Mouse (Mus musculus): ENCODE measurements around the gene Cops7b.
"Not testable (repeated sequence)": the region's sequence is repeated elsewhere in the genome, so short reads cannot be mapped to it uniquely, and the experiment has no call there.

Gene Cops7b

DNA sequence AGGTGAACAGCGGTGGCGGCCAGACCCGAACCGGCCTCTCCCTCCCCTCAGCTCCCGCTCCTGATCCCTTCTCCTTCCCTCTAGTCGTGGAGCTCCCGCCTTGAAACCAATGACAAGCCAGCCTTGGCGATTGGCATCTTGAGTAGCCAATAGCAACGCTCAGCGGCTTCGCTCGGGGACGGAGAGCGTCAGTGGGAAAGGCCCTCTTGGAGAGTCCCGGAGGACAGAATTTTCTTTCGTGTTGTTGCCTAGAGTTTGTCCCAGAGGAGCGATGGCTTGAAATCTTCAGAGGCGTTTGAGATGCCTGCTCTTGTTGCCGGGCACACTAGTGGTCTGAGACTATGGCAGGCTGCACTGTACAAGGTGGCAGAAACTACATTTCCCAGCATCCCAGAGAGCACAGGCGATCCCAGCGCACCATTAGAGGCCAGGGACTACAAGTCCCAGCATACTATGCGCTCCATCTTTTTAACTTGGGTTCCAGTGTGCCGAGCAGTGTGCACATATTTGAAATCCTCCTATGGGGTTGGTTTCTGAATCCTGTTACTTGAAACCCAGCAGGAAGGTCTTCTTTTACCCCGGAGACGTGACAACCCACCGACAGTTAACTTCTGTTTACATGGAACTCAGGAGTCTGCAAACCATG lies at the start of gene Cops7b, which contains the start of gene Pde6d:
Gene Cops7b, plus strand, starts transcription at position 454 of the 646 bp plus-strand sequence.
Gene Pde6d, minus strand, starts transcription at position 179 of the 646 bp plus-strand sequence.
- peak; percentile 87 for DNase-seq (ENCODE audit: low spot score)

DNA sequence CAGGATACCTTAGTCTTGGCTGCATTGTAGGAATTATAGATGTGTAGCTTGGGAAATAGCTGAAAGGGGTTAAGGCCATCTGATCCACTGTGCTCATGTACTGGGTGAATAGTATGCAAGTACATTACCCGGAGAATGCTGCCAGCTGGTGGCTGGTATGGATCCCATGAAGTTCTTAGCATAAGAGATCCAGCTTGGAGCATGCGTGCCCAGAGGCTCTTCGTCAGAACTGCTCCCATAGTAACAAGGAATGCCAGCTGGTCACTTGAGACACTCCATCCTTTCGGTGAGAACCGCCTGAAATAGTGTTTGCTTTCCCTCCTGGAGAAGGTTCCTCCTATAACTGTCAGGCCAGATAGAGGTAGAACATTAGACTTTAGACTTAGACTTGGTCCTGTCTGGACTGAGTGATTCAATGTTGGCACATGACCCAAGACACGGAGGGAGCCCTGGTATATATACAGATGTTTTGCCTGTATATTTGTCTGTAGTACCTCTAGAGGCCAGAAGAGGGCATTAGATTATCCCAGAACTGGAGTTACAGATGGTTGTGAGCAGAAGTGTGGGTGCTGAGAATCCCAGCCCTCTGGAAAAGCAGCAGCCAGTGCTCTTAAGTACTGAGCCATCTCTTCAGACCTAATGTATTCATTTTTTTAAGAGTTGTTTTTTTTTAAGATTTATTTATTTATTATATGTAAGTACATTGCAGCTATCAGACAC lies 49.1 kb upstream of the Cops7b start:
- no peak for DNase-seq (ENCODE audit: low spot score)

- DNase-seq (ENCODE audit: low spot score): no peak
Measured at GRCm38 (mm10) chr1:86538383-86538782, 44.3 kb upstream of the Cops7b start.

GRCm38 (mm10) chr1:86539583-86539982 lies 43.1 kb upstream of the Cops7b start:
- not testable (repeated sequence) for DNase-seq (ENCODE audit: low spot score)

- DNase-seq (ENCODE audit: low spot score): no peak
Measured at GRCm38 (mm10) chr1:86542584-86542983, 40.1 kb upstream of the Cops7b start.

DNA sequence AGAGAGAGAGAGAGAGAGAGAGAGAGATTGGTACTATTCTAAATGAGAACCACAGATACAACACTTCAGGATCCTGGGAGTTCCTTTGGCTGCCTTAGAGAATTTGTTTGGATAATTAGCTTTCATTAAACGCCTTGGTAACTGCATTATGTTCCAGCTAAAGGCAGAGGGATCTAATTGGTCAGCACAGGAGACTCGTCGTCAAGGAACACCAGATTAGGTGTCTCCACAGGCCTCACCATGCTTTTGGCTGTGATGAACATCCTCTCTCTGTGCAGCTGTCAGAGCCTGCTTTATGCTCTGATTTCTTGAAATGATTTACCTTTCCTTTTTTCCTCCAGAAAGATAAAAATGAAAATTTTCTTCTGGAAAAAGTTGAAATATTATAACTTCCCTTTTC lies 35.9 kb upstream of the Cops7b start:
- DNase-seq (ENCODE audit: low spot score): no peak

GRCm38 (mm10) chr1:86551299-86551698 lies 31.4 kb upstream of the Cops7b start:
- DNase-seq (ENCODE audit: low spot score): no peak

- no peak for DNase-seq (ENCODE audit: low spot score)
Measured at GRCm38 (mm10) chr1:86551877-86552276, 30.8 kb upstream of the Cops7b start.

DNA sequence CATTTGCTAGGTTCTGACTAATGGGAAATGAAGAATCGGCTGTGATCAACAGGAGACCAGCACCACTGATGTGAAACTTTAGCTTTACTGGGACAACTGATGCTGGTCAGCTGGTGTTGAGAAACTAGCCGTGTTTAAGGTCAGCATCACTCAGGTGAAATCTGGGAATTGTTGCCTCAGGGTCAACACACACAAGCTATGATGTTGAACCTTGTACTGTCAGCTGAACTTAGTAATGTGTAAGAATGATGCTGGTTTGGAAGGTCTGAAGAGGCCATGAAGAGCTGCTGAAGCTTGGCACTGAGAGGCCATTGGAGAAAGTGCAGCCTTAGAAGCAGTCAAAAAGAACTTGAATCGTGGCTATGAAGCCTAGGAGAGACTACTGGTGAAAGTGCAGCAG lies 27.0 kb upstream of the Cops7b start:
- DNase-seq (ENCODE audit: low spot score): no peak

- no peak for DNase-seq (ENCODE audit: low spot score)
Measured at GRCm38 (mm10) chr1:86557872-86558271, 24.8 kb upstream of the Cops7b start.

- DNase-seq (ENCODE audit: low spot score): no peak
Measured at GRCm38 (mm10) chr1:86559232-86559631, 23.5 kb upstream of the Cops7b start.

DNA sequence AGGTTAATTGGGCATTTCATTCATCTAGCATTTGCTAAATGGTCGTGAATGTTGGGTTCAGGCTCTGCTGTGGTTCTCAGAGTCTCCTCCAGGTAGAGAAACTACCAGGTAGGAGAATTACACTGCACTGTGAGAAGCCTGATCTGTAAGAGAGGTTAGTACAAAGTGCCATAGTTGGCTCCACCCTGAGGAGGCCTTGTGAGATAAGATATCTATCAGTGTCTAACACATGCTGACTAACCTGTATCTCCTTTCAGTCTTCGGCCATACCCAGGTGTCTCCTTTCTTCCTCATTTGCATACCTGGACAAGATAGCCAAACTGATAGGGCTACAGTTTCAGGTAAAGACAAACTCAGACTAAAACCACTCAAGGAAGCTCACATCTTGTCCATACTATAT lies 20.0 kb upstream of the Cops7b start:
- no peak for DNase-seq (ENCODE audit: low spot score)

DNA sequence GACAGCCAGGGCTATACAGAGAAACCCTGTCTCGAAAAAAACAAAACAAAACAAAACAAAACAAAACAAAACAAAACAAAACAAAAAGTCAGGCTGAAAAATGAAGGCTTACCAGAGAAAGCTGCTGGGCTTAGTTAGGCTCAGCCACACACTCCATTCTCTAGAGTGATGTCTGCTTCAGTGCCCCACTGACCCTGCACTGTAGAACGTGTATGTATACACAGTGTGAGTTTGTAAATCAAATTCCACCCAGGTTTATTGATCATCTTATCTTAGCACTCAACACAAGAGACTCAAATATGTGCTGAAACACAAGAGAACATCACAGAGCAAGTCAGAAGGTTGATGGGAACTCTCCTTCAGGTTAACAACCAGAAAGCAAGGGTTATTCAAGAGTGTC lies 14.3 kb upstream of the Cops7b start:
- no peak for DNase-seq (ENCODE audit: low spot score)

DNA sequence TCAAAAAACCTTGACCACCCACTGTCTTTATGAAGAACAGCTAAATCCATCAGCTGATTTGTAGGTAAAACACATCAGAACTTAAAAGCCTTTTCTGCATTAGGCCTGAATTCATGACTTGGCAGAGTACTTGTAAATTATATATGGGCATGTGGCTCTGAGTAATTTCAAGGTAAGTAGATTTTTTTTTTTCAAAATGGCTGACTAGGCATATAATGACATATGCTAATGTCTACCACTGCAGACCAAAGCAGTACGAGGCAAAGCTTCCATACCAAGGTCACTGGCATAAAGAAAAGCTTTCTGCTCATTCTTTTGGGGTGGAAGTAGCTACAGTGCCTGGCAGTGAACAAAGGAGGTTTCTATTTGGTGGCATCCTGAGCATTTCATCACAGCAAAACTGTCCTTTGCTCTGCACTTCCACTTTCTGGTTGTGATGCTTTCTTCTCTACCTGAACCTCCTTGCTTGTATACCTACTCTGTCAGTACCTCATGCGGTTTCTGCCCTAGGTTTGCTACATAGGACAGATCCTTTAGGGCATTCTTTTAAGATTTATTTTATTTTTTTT lies 13.3 kb upstream of the Cops7b start:
- no peak for DNase-seq (ENCODE audit: low spot score)

DNA sequence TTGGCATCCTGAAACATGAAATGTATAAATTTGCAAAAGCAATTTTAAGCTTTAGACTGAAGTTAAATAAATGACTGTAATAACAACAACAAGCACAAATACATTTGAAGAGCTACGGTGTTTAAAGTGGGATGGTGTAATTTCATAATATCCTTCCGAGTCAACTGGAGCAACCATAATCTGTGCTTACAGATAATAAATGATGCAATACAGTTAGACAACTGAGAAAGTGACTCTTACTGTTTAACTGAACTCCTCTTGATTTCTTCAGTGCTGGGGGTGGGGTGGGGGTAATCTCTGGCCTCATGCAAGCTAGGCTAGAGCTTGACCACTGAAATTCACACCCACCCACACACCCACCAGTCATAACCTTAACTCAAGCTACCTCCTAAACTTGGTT lies 11.3 kb upstream of the Cops7b start:
- DNase-seq (ENCODE audit: low spot score): no peak

DNA sequence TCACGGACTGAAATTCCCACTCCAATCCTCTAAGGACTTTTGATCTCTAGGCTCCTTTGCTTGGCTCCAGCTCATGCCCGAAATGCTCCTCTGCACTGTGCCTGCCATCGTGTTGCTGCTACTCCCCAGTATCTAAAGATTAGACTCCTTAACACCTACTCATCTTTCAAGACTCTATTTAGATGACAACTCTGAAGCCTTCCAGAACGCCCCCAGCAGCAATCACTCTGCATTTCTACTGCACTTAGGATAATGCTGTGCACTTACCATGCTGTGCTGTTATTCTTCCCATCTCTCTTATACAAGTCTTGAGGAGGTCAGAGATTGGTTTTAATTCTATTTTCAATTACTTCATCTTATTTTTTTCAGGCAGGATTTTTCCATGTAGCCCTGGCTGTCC lies 10.8 kb upstream of the Cops7b start:
- DNase-seq (ENCODE audit: low spot score): no peak

- no peak for DNase-seq (ENCODE audit: low spot score)
Measured at GRCm38 (mm10) chr1:86580426-86580825, 2.3 kb upstream of the Cops7b start.

GRCm38 (mm10) chr1:86581692-86582450 lies 833 bp upstream of the Cops7b start:
- no peak for DNase-seq (ENCODE audit: low spot score)

DNA sequence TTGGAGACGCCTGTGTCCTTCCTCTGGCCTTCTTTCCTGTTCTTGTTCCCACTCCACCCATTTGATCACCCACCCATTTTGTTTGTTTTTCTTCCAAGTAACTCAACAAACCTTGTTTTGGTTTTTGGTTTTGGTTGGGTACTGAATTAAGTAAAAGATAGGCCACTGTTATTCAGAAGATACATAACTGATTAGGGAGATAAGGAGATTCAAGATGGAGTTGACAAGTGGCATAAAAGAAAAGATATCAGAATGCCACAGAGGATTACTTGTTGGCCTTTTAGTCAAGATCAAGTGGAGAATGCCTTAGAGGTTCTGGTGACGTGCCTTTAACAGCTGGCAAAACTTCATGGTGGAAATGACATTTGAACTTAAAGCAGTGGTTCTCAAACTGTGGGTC lies 1.0 kb downstream of the Cops7b start:
- no peak for DNase-seq (ENCODE audit: low spot score)

GRCm38 (mm10) chr1:86586992-86587391 lies 4.3 kb downstream of the Cops7b start:
- peak; percentile 79 for DNase-seq (ENCODE audit: low spot score)

- no peak for DNase-seq (ENCODE audit: low spot score)
Measured at GRCm38 (mm10) chr1:86594539-86594938, 11.8 kb downstream of the Cops7b start.

- DNase-seq (ENCODE audit: low spot score): no peak
Measured at GRCm38 (mm10) chr1:86595315-86595714, 12.6 kb downstream of the Cops7b start.

DNA sequence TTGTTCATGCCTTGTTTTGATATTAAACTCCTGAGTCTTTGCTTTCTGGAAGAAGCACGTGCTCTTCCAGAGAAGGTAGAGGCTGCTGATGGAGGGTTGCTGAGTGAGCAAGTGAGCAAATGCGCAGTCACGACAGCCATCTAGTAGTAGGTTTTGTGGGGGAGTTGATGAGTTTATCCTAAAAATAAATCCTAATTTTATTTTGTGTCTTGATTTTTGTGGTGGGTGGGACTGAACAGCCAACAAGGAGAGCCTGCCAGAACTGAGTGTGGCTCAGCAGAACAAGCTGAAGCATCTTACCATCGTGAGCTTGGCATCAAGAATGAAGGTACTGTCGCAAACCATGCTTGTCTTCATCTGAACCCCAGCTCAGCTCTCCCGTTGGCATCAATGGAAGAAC lies 13.8 kb downstream of the Cops7b start:
- DNase-seq (ENCODE audit: low spot score): no peak
